Mouse (Mus musculus): Measurements from ENCODE around the gene Slx4ip. TPM values are rescaled to one million over a fixed set of nuclear protein-coding genes. Genes with fewer than 3 reads are reported as not detected.

Gene Slx4ip
- polyA plus RNA-seq, 1 experiment from 2014 or later = 4.3 TPM

DNA sequence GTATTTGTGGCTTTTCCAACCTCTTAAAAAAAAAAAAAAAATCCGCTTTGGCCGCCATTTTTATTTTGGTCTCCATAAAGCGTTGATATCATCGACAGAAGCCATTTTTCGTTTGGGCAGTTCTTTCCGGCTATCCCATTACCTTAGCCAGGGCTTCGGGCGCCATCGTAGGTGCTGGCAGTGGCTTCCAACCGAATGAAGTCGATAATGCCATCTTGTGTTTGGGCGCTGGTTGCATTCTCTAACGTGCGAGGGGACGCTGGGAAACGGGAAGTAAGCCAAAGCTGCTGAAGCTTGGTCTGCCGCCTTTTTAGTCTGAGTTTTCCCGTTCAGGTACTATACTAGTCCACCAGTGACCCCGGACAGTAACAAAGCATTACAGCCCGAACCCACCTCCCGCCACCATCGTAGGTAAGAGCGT, 943 bp downstream of the Slx4ip start:
- DNase-seq (ENCODE audit: low spot score) (peak; percentile 99), ATAC-seq (replicated peaks; ENCODE audit: low FRiP score, low read depth) (peak; percentile 83)
- Histone ChIP-seq H3K27ac (peak overlapping the region; percentile 94), H3K9ac (ENCODE audit: low read depth, low read length) (peak overlapping the region; percentile 62), H3K4me2 (ENCODE audit: low read length) (peak overlapping the region; percentile 59), H3K9me3 (replicated peaks; ENCODE audit: low read length) (no peaks in the 10 kb centered on the region), H3K4me3 (replicated peaks; ENCODE audit: low read depth, low read length) (peak overlapping the region; percentile 78), H3K4me1 (replicated peaks; ENCODE audit: insufficient read depth, low read length) (0 out of 2 replicates have a peak, but pooled peaks cover 3% of the 10 kb centered on the region), H3K36me3 (ENCODE audit: insufficient read depth, low read length) (no peaks in the 10 kb centered on the region), H3K27me3 (ENCODE audit: insufficient read depth, low read length) (no peaks in the 10 kb centered on the region)
- no peak; the same call in 1 of the 2 replicates for TF ChIP-seq CTCF (IDR thresholded peaks at IDR 0.05; ENCODE audit: low read depth)
- WGBS = 0% methylated on average over 23 of the region's 23 CpGs

DNA sequence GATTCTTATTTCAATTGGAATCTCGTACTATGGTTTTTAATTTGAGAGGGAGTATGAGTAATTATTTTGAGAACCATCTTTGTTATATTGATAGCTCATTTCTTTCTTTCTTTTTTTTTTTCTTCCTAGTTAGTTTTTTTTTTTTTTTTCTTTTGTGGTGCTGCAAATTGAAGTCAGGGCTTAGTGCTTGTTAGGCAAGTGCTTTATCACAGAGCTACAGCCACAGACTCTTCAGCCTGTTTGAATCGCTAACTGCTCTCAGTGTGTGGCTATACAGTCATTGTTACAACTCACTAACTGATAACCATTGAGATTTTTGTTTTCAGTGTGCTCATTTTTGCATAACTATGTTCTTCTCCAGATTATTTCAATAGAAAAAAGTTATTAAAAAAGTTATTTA, 3.5 kb downstream of the Slx4ip start:
- Histone ChIP-seq H3K36me3 (ENCODE audit: insufficient read depth, low read length) (no peaks in the 10 kb centered on the region), H3K4me3 (replicated peaks; ENCODE audit: low read depth, low read length) (no peak overlapping the region), H3K27ac (no peak overlapping the region), H3K27me3 (ENCODE audit: insufficient read depth, low read length) (no peaks in the 10 kb centered on the region), H3K4me2 (ENCODE audit: low read length) (no peak overlapping the region), H3K9ac (ENCODE audit: low read depth, low read length) (no peak overlapping the region), H3K4me1 (replicated peaks; ENCODE audit: insufficient read depth, low read length) (0 out of 2 replicates have a peak, but pooled peaks cover 3% of the 10 kb centered on the region), H3K9me3 (replicated peaks; ENCODE audit: low read length) (no peaks in the 10 kb centered on the region)
- 90% methylated on average over 2 of the region's 2 CpGs for WGBS
- no peak for TF ChIP-seq CTCF (IDR thresholded peaks at IDR 0.05; ENCODE audit: low read depth)
- DNase-seq (ENCODE audit: low spot score) (no peak), ATAC-seq (replicated peaks; ENCODE audit: low FRiP score, low read depth) (no peak)

DNA sequence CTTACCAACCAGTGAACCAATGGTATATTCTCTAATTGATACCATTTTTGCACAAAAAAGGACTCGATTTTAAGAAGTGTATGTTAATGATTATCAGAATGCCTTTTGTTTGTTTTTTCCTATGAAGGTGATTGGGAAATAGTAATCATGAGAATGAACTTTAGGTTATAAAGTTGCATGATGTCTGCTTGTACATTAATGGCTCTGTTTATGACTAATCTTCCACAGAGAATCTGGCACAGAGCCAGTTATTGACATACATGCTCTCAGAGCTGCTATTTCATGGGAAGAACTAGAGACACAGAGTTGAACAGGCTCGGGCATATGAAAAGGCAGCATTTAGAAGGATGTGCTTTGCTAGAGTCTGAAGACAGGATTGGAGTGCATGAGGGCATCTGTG, 5.1 kb downstream of the Slx4ip start:
- WGBS = 78% methylated on average over 2 of the region's 2 CpGs
- TF ChIP-seq CTCF (IDR thresholded peaks at IDR 0.05; ENCODE audit: low read depth) = no peak
- no peaks in the 10 kb centered on the region for H3K9me3 ChIP-seq (replicated peaks; ENCODE audit: low read length)
- H3K9ac ChIP-seq (ENCODE audit: low read depth, low read length) = no peak overlapping the region
- 0 out of 2 replicates have a peak, but pooled peaks cover 3% of the 10 kb centered on the region for H3K4me1 ChIP-seq (replicated peaks; ENCODE audit: insufficient read depth, low read length)
- DNase-seq (ENCODE audit: low spot score) (peak; percentile 16), ATAC-seq (replicated peaks; ENCODE audit: low FRiP score, low read depth) (no peak)
- H3K36me3 ChIP-seq (ENCODE audit: insufficient read depth, low read length) = no peaks in the 10 kb centered on the region
- H3K4me3 ChIP-seq (replicated peaks; ENCODE audit: low read depth, low read length) = no peak overlapping the region
- H3K4me2 ChIP-seq (ENCODE audit: low read length) = no peak overlapping the region
- H3K27me3 ChIP-seq (ENCODE audit: insufficient read depth, low read length) = no peaks in the 10 kb centered on the region
- no peak overlapping the region for H3K27ac ChIP-seq

DNA sequence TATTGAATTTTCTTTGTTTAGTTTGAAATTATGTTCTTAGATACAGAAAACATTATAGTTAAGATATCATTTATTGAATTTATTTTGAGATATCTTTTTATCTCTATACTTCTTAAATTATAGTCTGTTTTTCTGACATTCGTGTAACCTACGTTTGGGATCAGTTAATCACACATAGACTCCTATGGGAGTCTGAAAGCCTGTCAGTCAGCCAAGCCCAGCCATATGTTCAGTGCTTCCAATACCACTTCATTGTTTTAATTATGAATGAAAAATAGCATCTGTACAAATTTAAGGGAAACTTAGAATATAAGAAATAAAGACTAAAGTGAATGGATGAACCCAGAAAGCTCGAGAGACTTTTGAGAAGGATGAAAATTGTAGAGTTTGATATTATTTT, 17.6 kb downstream of the Slx4ip start:
- WGBS = 83% methylated on average over 3 of the region's 3 CpGs
- H3K9me3 ChIP-seq (replicated peaks; ENCODE audit: low read length) = no peaks in the 10 kb centered on the region
- H3K4me2 ChIP-seq (ENCODE audit: low read length) = no peak overlapping the region
- H3K4me1 ChIP-seq (replicated peaks; ENCODE audit: insufficient read depth, low read length) = no peaks in the 10 kb centered on the region; the same call in 1 of the 2 replicates
- ATAC-seq (replicated peaks; ENCODE audit: low FRiP score, low read depth) (no peak), DNase-seq (ENCODE audit: low spot score) (no peak)
- H3K27ac ChIP-seq = no peak overlapping the region
- TF ChIP-seq CTCF (IDR thresholded peaks at IDR 0.05; ENCODE audit: low read depth) = no peak
- no peaks in the 10 kb centered on the region for H3K36me3 ChIP-seq (ENCODE audit: insufficient read depth, low read length)
- no peaks in the 10 kb centered on the region for H3K27me3 ChIP-seq (ENCODE audit: insufficient read depth, low read length)
- no peak overlapping the region for H3K9ac ChIP-seq (ENCODE audit: low read depth, low read length)
- H3K4me3 ChIP-seq (replicated peaks; ENCODE audit: low read depth, low read length) = no peak overlapping the region

DNA sequence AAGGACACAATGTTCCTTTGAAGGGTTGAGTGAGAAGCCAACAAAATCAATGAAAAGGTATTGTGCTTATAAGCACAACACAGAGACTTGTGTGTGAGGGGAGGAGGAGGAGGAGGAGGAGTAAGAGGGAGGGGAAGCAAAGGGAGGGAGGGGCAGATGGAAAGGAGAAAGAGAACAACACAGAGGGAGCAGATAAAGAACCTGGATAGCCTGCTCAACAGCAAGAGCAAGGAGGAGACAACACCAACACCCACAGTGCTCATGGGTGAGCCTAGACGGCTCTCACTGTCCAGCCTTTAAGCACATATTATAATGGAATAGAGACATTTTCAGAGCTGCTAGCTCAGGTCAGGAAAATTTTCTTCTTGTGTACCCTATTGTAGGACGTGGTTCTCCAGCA, 18.3 kb downstream of the Slx4ip start:
- no peak for TF ChIP-seq CTCF (IDR thresholded peaks at IDR 0.05; ENCODE audit: low read depth)
- Histone ChIP-seq H3K9me3 (replicated peaks; ENCODE audit: low read length) (no peaks in the 10 kb centered on the region), H3K4me3 (replicated peaks; ENCODE audit: low read depth, low read length) (no peak overlapping the region), H3K9ac (ENCODE audit: low read depth, low read length) (no peak overlapping the region), H3K36me3 (ENCODE audit: insufficient read depth, low read length) (no peaks in the 10 kb centered on the region), H3K27me3 (ENCODE audit: insufficient read depth, low read length) (no peaks in the 10 kb centered on the region), H3K4me1 (replicated peaks; ENCODE audit: insufficient read depth, low read length) (no peaks in the 10 kb centered on the region; the same call in 1 of the 2 replicates), H3K4me2 (ENCODE audit: low read length) (no peak overlapping the region), H3K27ac (no peak overlapping the region)
- no peak for DNase-seq (ENCODE audit: low spot score)
- 82% methylated on average over 2 of the region's 2 CpGs for WGBS
- ATAC-seq (replicated peaks; ENCODE audit: low FRiP score, low read depth) = no peak

DNA sequence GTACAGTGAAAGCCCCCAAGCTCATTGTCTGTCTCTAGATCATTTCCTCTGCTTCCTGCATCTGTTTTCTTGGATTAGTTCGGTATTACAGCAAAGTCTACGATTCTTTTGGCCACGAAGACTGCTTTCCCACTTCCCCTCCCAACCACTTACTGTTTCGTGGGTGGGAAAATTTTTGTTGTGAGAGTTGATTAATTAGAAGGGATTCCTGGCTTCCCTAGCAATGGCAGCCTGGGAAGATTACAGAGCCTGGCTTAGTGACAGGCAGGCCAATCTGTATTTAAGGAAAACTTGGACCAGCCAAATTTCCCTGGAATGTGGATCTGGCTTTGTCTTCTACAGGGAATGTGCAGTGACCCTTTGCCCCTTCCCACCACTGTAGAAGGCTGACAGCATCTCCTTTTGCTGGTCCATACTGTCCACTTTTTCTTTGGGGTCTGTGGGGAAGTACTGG, 21.0 kb downstream of the Slx4ip start:
- H3K4me2 ChIP-seq (ENCODE audit: low read length) = no peak overlapping the region
- H3K4me1 ChIP-seq (replicated peaks; ENCODE audit: insufficient read depth, low read length) = no peaks in the 10 kb centered on the region; the same call in 1 of the 2 replicates
- H3K9me3 ChIP-seq (replicated peaks; ENCODE audit: low read length) = no peaks in the 10 kb centered on the region
- no peak overlapping the region for H3K9ac ChIP-seq (ENCODE audit: low read depth, low read length)
- peak; percentile 65 for DNase-seq (ENCODE audit: low spot score)
- no peak overlapping the region for H3K4me3 ChIP-seq (replicated peaks; ENCODE audit: low read depth, low read length)
- TF ChIP-seq CTCF (IDR thresholded peaks at IDR 0.05; ENCODE audit: low read depth) = no peak
- no peaks in the 10 kb centered on the region for H3K36me3 ChIP-seq (ENCODE audit: insufficient read depth, low read length)
- peak overlapping the region; percentile 25; the same call in 1 of the 2 replicates for H3K27ac ChIP-seq
- WGBS = 37% methylated on average over 4 of the region's 4 CpGs
- no peak for ATAC-seq (replicated peaks; ENCODE audit: low FRiP score, low read depth)
- H3K27me3 ChIP-seq (ENCODE audit: insufficient read depth, low read length) = no peaks in the 10 kb centered on the region

DNA sequence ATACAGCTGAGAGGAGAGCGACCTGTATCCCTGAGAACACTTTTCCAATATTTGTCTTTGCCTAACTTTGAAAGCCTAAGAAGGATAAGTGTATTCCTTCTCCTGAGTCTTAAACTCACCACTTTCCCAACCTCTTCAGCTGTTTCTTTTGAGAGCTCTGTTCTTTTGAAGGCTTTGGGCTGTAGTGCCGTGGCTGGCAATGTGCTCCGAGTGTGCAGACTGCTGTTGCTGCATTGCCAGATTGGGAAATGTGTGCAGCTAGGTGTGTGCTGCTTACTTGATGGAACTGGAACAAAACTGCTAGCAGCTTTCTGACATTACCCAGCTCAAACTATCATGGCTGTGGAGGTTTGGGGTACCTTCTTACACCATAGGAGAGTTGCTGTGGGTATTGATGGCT, 22.0 kb downstream of the Slx4ip start:
- DNase-seq (ENCODE audit: low spot score) = no peak

More for the DNA sequence above, 22.0 kb downstream of the Slx4ip start:
- Histone ChIP-seq H3K27ac (no peak overlapping the region), H3K27me3 (ENCODE audit: insufficient read depth, low read length) (no peaks in the 10 kb centered on the region), H3K4me3 (replicated peaks; ENCODE audit: low read depth, low read length) (no peak overlapping the region), H3K9ac (ENCODE audit: low read depth, low read length) (no peak overlapping the region), H3K36me3 (ENCODE audit: insufficient read depth, low read length) (no peaks in the 10 kb centered on the region), H3K4me2 (ENCODE audit: low read length) (no peak overlapping the region), H3K9me3 (replicated peaks; ENCODE audit: low read length) (no peaks in the 10 kb centered on the region), H3K4me1 (replicated peaks; ENCODE audit: insufficient read depth, low read length) (no peaks in the 10 kb centered on the region; the same call in 1 of the 2 replicates)
- ATAC-seq (replicated peaks; ENCODE audit: low FRiP score, low read depth) = no peak
- TF ChIP-seq CTCF (IDR thresholded peaks at IDR 0.05; ENCODE audit: low read depth) = no peak
- 83% methylated on average over 3 of the region's 3 CpGs for WGBS

Measured in kidney, postnatal 0 days (tissue).